Mouse (Mus musculus): ENCODE measurements around the gene Cr1l. TPM values are rescaled to one million over a fixed set of nuclear protein-coding genes. Genes with fewer than 3 reads are reported as not detected.

Gene Cr1l
- polyA plus RNA-seq (2014; fragmentation: Illumina TruSeq; extraction: RNeasy Lipid Tissue Mini Kit (QIAGEN cat#74804); ENCODE audit: low read depth, low replicate concordance), result 117 TPM

DNA sequence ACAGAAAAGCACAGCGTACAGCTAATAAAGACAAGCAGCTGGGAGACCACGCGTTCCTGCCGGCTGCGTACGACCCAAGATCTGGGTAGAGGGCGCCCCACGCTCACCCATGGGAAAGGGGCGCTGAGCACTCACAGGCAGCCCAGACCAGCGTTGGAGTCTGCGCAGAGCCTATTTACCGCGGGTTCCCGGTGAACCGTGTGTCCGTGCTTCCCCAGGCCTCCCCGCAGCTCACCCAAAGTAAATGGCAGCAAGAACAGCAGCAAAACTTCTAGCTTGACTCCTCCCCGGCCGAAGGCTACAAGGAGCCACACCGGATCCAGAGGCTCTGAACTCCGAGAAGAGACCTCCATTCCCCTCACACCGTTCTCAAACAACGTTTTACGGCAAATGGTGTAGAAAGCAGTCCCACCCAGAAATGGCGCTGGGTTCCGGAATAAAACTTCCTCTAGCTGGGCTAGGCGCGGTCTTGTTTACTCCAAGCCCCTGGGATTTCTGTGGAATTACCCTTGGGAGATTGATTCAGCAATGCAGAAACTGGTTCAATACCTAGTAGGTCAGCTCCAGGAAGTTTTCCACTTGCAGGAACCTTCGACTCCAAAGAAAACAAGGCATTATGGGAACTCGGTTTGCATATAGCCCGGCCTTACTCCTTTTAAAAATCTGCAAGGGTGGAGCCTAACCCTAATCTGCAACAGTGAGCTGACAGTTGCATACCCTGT, at the start of gene Cr1l:
Gene Cr1l, minus strand, starts transcription at position 634 of the 722 bp plus-strand sequence.

DNA sequence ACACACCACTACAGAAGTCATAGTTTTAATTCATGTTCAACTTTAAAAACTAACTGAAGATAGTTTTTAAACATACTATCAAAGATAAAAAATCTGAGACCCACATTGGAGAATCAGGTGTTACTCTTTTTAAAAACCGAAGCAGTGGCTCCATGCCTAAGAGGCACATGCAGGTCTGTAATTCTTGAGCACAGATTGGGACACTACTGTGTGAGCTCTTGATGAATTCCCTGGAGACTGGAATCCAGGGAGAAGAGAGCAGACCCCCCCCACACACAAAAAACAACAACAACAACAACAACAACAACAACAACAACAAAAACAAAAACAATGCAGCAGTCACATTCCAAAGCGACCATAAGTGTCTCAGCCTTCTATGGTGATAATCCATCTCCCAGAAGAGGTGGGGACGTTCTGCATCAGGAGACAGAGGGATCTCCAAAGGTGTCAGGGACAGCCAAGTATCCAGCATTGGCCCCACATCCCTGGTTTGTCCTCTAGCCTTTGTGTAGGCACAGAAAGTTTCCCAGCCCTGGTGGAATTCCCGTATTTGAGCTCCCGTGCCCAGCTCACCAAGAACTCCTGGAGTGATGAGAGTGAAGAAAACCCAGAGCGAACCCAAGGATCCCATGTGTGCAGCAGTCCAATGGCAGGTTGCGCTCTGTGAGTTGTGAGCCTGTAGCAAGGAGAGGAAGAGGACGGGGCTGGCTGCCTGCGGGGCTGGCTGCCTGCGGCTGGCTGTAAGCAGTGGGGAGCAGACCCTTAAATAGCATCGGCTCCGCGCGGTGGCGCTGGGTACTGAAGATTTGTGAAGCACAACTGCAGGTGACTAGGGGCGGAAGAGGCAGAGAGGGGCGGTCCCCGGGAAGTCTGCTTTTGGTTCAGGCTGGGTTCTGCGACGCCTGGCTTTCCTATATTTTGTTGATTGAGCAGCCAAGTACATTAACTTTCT, 44.9 kb upstream of the Cr1l start, which contains the start of gene Cr2:
Gene Cr2, minus strand, starts transcription at position 737 of the 952 bp plus-strand sequence.

DNA sequence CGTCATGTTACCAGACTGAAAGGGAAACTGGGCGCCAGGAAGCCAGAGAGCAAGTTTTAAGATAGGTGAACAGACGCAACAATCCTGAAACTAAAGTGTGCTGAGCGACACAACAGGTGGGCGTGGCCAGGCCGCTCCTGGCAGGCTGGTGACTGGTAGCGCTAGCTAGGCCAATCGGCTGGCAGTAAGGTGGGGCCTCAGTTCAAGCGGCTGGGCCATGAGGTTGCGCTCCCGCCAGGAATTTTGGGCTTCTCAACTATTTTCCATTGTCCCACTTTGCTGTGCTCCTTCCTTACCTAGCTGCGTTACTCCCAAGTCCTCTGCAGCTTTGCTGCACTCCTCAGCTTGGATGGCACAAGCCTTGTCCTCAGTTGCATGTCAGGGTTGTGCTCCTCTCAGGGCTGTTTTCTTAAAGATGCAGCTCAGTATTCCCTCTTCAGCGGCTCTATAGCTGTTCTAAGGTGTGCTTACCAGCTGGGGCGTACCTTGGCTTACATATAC, 39.1 kb downstream of the Cr1l start, which contains the start of gene Cd46:
Gene Cd46, minus strand, starts transcription at position 30 of the 501 bp plus-strand sequence.

Other genes starting within 250 kb of the Cr1l start
- 2.6 TPM for gene Cd34, start 192.8 kb downstream of the Cr1l start, polyA plus RNA-seq (2014; fragmentation: Illumina TruSeq; extraction: RNeasy Lipid Tissue Mini Kit (QIAGEN cat#74804); ENCODE audit: low read depth, low replicate concordance)
- gene Cd46, start 39.3 kb downstream of the Cr1l start, polyA plus RNA-seq (2014; fragmentation: Illumina TruSeq; extraction: RNeasy Lipid Tissue Mini Kit (QIAGEN cat#74804); ENCODE audit: low read depth, low replicate concordance), result 1.5 TPM
- gene Cr2, start 45.1 kb upstream of the Cr1l start, polyA plus RNA-seq (2014; fragmentation: Illumina TruSeq; extraction: RNeasy Lipid Tissue Mini Kit (QIAGEN cat#74804); ENCODE audit: low read depth, low replicate concordance), result 0.40 TPM

Data from liver, adult 10 weeks (tissue).